Mouse (Mus musculus) ovary, postnatal 10 days (tissue): ENCODE measurements at regions not wholly inside any gene's neighbourhood (a gene's known extent, or its start where the extent isn't known, plus 50 kb on each side); places are given as distances from the start of the nearest gene placed in this dataset.

Experiments used
- DNase-seq: peaks from one replicate; pipeline ENCODE4 v3.0.0; 2022; ENCODE audit warnings: low spot score

DNA sequence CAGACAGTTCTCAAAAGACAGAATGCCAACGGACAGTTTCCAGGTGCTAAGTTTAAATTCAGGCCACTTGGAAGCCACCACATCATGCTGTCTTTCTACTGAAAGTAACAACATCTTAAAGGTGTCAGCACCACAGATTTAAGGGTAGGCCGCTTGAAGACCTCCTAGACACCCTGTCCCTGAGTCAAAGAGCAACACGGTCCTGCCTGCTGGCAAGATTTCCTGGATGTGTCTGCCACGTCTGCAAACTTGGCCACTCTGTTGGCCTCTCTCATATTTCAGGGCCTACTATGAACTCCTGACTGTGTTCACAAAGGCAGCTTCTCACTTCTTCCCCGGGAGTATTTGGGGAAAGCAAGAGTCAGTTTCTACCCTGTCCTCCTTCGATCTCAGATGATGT lies 194.7 kb upstream of the Esrrg start:
- DNase-seq = no peak

DNA sequence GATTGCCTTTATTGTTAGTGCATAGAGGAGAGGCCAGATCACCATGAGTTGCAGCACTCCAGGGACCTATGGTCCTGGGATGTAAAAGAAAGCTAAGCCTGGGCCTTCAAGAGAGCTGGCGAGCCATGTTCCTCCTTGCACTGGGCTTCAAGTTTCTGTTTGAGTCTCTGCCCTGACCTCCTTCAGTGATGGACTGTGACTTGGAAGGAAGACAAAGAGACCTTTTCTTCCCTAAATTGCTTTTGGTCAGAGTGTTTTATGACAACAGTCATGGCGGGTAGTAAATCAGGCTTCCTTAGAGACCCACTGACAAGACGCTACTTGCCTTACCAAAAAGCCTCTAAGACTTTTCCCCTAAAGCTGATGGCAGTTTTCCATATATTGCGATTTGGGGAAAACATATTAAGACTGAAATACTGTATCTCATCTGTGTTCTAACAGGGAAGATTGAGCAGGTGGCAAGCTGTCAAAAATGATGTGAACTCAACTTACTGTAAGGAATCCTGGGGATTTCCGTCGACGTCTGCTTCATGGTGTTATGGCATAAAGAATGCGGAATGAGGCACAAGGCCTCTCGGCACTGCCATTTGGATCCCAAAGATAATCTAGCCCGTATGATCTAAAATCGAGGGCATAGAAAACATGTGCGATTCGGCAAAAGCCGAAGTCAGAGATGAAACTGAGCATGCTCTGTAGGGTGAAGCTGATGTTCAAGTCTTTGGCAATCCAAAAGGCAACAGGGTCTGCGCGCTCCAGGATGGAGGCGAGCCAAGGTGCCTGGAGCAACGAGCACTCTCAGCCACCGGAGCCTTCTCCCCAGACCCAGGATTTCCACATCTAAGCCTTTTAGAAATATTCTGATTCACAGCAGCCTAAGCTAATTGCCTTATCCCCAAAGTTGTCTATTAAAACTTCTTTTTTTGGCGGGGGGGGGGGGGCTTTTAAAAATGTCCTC lies 190.1 kb upstream of the Esrrg start:
- DNase-seq = no peak

GRCm38 (mm10) chr1:187428536-187429215 lies 179.9 kb upstream of the Esrrg start:
- DNase-seq = no peak

GRCm38 (mm10) chr1:187433716-187434634 lies 174.6 kb upstream of the Esrrg start:
- DNase-seq = no peak

GRCm38 (mm10) chr1:187439170-187439914 lies 169.2 kb upstream of the Esrrg start:
- no peak for DNase-seq

DNA sequence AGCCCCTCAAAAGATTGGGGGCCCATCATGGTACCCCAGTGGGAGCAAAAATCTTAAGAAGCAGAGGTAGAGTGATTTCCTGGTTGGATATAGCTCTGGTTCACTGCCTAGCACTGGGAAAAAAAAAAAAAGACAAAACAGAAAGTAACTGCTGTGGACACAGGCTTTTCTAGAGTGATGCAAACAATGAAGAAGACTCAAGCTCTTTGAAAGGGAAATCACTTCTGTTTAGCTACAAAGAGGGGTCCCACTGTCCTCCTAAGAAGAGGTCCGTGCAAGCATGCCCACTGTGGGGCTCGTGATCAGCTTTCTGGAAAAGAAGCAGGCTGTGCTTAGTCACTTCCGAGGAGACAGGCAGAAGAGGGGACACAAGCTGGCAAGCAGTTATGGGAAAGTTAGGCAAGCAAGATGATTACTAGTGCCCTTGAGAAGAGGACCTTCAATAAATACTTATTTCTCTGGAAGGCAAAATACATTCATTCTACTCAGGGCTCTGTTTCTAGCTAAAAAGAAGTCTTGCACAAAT lies 166.9 kb upstream of the Esrrg start:
- DNase-seq = no peak

GRCm38 (mm10) chr1:187446511-187446910 lies 162.1 kb upstream of the Esrrg start:
- no peak for DNase-seq

DNA sequence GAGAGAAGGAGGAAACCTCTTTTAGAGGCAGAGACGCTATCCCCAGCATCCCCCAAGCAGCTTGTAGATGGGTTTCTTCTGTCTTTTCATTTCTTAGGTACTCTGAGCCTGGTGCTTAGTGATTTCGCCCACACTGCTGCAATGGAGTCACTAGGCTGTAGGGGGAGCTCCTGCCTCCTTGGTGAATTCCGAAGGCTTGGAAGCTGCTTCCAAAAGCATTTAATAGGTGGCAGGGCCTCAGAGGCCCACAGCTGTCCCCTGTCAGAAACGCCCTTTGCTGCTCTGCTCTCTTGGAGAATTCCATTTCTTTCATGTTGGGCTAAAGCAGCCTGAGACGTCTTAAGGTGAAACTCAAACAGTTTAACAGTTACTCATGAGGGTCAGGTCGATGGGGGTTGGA lies 160.4 kb upstream of the Esrrg start:
- DNase-seq = peak; percentile 27

- DNase-seq = no peak
Measured at GRCm38 (mm10) chr1:187450106-187450505, 158.5 kb upstream of the Esrrg start.

DNA sequence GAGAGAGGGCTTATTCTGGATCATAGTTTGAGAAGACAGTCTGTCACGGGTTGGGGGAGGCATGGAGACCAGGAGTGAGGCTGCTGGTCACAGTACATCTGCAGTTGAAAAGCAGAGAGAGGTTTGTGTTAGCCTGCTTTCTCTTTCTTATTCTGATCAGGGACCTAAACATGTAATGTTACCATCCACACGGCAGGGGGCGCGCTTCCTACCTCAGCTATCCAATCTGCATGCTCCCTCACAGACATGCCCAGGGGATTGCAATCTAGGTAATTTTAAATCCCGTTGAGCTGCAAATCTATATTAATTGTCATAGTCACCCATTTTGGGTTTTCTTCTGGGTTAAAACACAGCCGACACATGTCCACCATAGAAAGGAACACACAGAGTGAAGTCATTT lies 156.4 kb upstream of the Esrrg start:
- DNase-seq = no peak

DNA sequence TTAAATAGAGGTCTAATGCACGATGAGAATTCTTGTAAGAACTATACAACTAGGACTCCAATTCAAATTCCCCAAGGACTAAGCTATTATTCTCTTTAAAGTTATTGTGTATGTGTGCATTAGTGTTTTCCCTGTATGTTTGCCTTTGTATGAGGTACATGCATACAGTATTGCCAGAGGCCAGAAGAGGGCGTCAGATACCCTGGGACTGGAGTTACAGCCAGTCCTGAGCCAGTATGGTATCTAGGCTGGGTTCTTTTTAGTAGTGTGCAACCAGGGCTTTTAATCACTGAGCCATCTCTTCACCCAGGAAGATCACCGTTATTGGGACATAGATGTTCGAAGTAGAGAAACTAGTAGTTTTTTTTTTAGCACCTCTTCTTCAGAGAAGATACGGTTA lies 154.2 kb upstream of the Esrrg start:
- no peak for DNase-seq

GRCm38 (mm10) chr1:187484821-187485220 lies 123.8 kb upstream of the Esrrg start:
- no peak for DNase-seq

GRCm38 (mm10) chr1:187487948-187488690 lies 120.5 kb upstream of the Esrrg start:
- DNase-seq = no peak

DNA sequence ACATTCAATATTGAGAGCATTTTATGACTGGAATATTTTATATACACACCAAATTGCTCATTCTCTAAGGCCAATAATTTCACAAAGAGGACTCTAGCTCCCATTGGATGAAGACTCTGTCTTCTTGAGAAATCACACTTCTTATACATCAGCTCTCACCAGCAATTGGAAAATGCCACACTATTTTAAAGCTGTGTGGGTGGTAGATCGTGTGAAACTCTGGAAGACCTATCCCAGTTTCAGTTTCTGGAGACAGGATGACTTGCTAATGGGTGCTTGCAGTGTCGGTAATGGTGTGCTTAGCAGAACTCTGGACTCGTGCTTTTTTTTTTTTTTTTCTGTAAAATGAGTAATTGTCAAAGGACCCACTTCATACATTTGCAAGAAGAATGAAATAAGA lies 119.1 kb upstream of the Esrrg start:
- no peak for DNase-seq

DNA sequence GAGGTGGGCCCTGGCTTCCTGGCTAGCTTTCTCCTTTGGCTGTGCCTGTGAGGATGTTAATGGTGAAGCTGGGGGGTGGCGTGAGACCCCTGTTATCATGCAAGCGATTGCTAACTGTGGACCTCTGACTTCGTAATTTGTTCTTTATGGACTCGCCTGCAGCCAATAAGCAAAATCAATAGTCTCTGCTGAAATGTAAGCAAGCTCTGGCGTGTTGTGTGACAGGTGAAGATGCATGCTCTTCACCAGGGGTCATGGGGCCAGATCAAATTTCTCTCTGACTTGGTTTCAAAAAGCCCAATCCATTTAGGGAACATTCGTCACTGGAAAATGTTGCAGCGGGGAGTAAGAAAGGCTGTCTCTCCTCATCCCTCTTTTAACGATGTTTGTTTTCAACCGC lies 103.2 kb upstream of the Esrrg start:
- no peak for DNase-seq

DNA sequence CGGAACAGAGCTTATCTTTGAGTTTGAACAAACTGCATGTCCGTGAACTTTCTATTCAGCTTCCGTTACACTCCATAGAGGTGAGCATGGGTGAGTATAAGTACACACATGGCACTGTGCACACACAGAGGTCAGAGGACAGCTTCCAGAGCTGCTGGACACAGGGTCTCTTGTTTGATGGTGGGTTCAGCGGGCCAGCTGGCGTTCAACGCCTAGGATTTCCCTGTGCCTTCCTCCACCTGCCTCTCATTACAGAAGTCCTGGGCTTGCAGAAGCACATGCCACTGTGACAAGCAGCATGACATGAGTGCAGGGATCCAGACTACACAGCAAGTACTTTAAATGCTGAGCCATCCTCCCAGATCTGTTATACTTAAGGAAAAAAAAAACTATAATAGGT lies 101.4 kb upstream of the Esrrg start:
- no peak for DNase-seq

- DNase-seq = no peak
Measured at GRCm38 (mm10) chr1:187531349-187531922, 77.2 kb upstream of the Esrrg start.

GRCm38 (mm10) chr1:187536263-187536662 lies 72.3 kb upstream of the Esrrg start:
- no peak for DNase-seq

DNA sequence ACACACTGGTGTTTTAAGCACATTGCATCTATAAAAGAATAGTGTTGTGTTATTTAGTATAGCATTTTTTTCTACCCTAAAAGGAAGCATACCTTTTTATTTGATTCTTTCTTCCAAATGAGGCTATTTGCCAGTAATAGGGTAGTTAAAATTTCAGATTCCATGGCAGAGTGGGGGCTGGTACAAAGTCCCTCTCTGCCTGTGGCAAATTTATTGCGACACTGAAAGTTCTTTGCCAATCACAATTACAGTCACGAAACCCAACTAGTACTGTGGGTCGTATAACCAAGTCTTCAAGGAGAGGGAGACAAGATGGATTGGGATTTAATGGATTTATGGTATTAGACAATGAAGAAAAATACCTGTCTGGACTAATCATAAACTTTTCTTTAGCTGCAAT lies 51.9 kb upstream of the Esrrg start:
- DNase-seq = no peak
